Mouse (Mus musculus) kidney, embryonic 16.5 days (tissue): Measurements from ENCODE around the gene Hyal3. TPM values are rescaled to one million over a fixed set of nuclear protein-coding genes. Genes with fewer than 3 reads are reported as not detected.

Source experiments
- ATAC-seq: fragments of 200-750 bp; cut with Nextera tagmentation; 2 replicates; pipeline ENCODE4 v1.8.0; 2017; ENCODE audit warnings: moderate TSS enrichment; ENCODE audit not compliant: low FRiP score, low TSS enrichment
- H3K27ac ChIP-seq: fragments of 300-500 bp; sonication (generic); 2 replicates; pipeline ENCODE4 v1.5.1; 2014; ENCODE audit warnings: low read length
- H3K27me3 ChIP-seq: fragments of 300-500 bp; sonication (generic); 2 replicates; pipeline ENCODE4 v1.6.1; 2014; ENCODE audit warnings: low read length, control low read depth, mixed read lengths; ENCODE audit not compliant: insufficient read depth
- H3K36me3 ChIP-seq: fragments of 300-500 bp; sonication (generic); 2 replicates; pipeline ENCODE4 v1.6.1; 2014; ENCODE audit warnings: low read length, control low read depth, mixed read lengths; ENCODE audit not compliant: insufficient read depth
- H3K4me1 ChIP-seq: fragments of 300-500 bp; sonication (generic); 2 replicates; pipeline ENCODE4 v1.6.1; 2014; ENCODE audit warnings: low read length, control low read depth, mixed read lengths; ENCODE audit not compliant: insufficient read depth
- H3K4me2 ChIP-seq: fragments of 300-500 bp; sonication (generic); replicated peaks from 2 replicates; pipeline ENCODE4 v1.6.1; 2014; ENCODE audit warnings: low read depth, low read length
- H3K4me3 ChIP-seq: fragments of 300-500 bp; sonication (generic); 2 replicates; pipeline ENCODE4 v1.5.1; 2014; ENCODE audit warnings: mild to moderate bottlenecking, low read length
- H3K9ac ChIP-seq: fragments of 300-500 bp; sonication (generic); replicated peaks from 2 replicates; pipeline ENCODE4 v1.6.1; 2014; ENCODE audit warnings: low read length
- H3K9me3 ChIP-seq: fragments of 300-500 bp; sonication (generic); 2 replicates; pipeline ENCODE4 v1.6.1; 2016; ENCODE audit warnings: low read length, control low read depth
- WGBS: fragments of 180-500 bp; shearing (Covaris S2); extraction: QIAGEN DNeasy Blood & Tissue Kit; methylation state at CpG from one replicate; pipeline ENCODE4 v1.1.7; 2014; 5-methylcytosine and 5-hydroxymethylcytosine counted together
- polyA plus RNA-seq: library from polyadenylated mRNA; unstranded; fragments of >200 nt; fragmentation: Nextera tagmentation; extraction: Ambion mirVana; gene quantifications from 2 replicates; pipeline ENCODE4 v1.2.1, GENCODE M21; 2015

Hyal3 gene
- polyA plus RNA-seq, 1 experiment from 2014 or later, result 1.3 TPM

GRCm38 (mm10) chr9:107611456-107612190 is 31.0 kb downstream of the Hyal3 start:
- Histone ChIP-seq H3K27ac (peak overlapping the region; percentile 95), H3K4me1 (peaks cover 50% of the 10 kb centered on the region), H3K27me3 (no peaks in the 10 kb centered on the region), H3K36me3 (peaks cover 28% of the 10 kb centered on the region), H3K9me3 (no peaks in the 10 kb centered on the region), H3K4me3 (peak overlapping the region; percentile 46; the same call in 1 of the 2 replicates), H3K9ac (peak overlapping the region; percentile 77), H3K4me2 (peak overlapping the region; percentile 86)
- ATAC-seq, result no peak; the same call in 1 of the 2 replicates
- WGBS, result 79% methylated on average over 6 of the region's 6 CpGs

- Histone ChIP-seq H3K4me3 (peak overlapping the region; percentile 46), H3K9ac (peak overlapping the region; percentile 77), H3K27ac (peak overlapping the region; percentile 95), H3K9me3 (no peaks in the 10 kb centered on the region), H3K4me2 (peak overlapping the region; percentile 86), H3K4me1 (peaks cover 42% of the 10 kb centered on the region), H3K27me3 (no peaks in the 10 kb centered on the region), H3K36me3 (peaks cover 33% of the 10 kb centered on the region)
- ATAC-seq, result peak; percentile 94
- 5% methylated on average over 38 of the region's 48 CpGs for WGBS
Observed at GRCm38 (mm10) chr9:107612191-107612944, 31.8 kb downstream of the Hyal3 start.

DNA sequence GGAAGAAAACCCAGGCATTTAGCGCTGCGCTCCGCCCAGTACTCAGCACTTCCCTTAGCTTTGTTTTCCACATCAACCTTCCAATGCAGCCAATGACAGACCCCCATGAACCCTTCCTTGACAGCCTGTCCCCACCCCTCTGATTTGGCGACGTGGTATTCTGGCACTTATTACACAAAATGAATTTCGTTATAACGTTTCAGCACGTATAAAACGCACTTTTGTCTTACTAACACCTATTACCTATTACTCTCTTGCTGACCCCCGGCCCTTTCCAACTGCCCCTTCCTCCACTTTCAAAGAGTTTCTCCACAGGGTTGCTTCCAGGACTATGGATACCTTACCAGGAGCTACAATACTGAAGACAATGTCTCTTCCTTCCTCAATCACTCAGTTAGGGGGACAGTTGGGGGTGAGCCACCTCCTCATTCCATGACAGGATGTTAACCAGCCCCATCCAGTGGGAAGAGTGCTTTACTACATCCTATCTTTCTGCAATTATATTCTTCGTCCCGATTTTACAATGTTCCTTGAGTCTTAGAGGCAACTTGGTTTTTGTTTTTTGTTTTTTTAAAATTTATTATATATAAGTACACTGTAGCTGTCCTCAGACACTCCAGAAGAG is 32.4 kb downstream of the Hyal3 start:
- Histone ChIP-seq H3K4me3 (peak overlapping the region; percentile 46), H3K27ac (peak overlapping the region; percentile 95), H3K9me3 (no peaks in the 10 kb centered on the region), H3K36me3 (peaks cover 39% of the 10 kb centered on the region), H3K4me2 (peak overlapping the region; percentile 86), H3K27me3 (no peaks in the 10 kb centered on the region), H3K4me1 (peaks cover 35% of the 10 kb centered on the region), H3K9ac (peak overlapping the region; percentile 77; the same call in 1 of the 2 replicates)
- peak; percentile 35; the same call in 1 of the 2 replicates for ATAC-seq
- 13% methylated on average over 12 of the region's 12 CpGs for WGBS

DNA sequence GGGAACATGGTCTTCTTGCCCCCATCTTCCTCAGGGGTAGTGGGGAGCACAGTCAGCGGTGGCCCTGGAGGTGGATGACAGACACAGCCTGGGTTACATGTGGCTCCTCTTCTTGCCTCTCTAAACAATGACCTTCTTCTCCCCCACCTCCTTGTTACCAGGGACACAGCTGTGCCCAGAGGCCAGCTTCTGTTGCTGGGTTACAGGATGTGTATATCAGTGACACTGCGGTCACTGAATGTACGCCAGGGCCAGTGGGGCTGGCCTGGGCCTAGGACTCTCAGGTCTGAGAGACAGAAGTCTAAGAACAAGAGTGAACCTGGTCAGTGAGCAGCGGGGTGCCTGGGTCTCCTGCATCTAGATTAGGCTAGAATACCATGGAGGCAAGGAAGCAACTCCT is 34.4 kb downstream of the Hyal3 start:
- 69% methylated on average over 4 of the region's 4 CpGs for WGBS
- ATAC-seq, result no peak
- peaks cover 57% of the 10 kb centered on the region for H3K36me3 ChIP-seq

GRCm38 (mm10) chr9:107617461-107617860 is 36.8 kb downstream of the Hyal3 start:
- Histone ChIP-seq H3K9me3 (no peaks in the 10 kb centered on the region), H3K9ac (no peak overlapping the region), H3K27ac (no peak overlapping the region), H3K36me3 (peaks cover 64% of the 10 kb centered on the region), H3K4me2 (no peak overlapping the region), H3K4me3 (no peak overlapping the region), H3K27me3 (no peaks in the 10 kb centered on the region), H3K4me1 (peaks cover 29% of the 10 kb centered on the region)
- no peak for ATAC-seq
- 84% methylated on average over 2 of the region's 2 CpGs for WGBS

More for the DNA sequence above, 34.4 kb downstream of the Hyal3 start:
- no peaks in the 10 kb centered on the region for H3K27me3 ChIP-seq
- no peak overlapping the region for H3K9ac ChIP-seq
- H3K4me1 ChIP-seq, result peaks cover 37% of the 10 kb centered on the region
- no peak overlapping the region for H3K4me2 ChIP-seq
- H3K27ac ChIP-seq, result no peak overlapping the region
- no peaks in the 10 kb centered on the region for H3K9me3 ChIP-seq
- no peak overlapping the region for H3K4me3 ChIP-seq

DNA sequence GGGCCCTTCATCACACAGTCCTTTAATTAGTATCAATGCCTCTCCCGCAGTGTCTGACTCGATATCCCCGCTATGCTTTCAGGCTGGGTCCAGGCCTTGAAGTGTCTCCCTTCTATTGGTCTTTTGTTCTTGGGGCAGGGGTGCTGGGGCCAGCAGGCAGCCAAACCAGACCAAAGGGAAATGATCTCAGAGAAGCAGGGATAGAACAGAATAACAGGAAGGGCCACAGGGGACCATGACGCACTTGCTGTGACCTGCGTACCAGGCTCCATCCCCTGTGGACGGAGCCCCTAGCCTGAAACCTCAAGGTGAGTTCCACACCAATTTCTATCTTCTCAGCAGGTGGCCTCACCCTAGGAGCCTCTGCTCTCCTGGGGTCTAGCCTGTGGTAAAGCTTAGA is 37.5 kb downstream of the Hyal3 start:
- ATAC-seq, result no peak
- Histone ChIP-seq H3K4me2 (no peak overlapping the region), H3K9me3 (no peaks in the 10 kb centered on the region), H3K27me3 (no peaks in the 10 kb centered on the region), H3K36me3 (peaks cover 66% of the 10 kb centered on the region), H3K9ac (no peak overlapping the region; the same call in 1 of the 2 replicates), H3K4me1 (peaks cover 25% of the 10 kb centered on the region), H3K27ac (peak overlapping the region; percentile 71), H3K4me3 (no peak overlapping the region)
- WGBS, result 86% methylated on average over 6 of the region's 6 CpGs

DNA sequence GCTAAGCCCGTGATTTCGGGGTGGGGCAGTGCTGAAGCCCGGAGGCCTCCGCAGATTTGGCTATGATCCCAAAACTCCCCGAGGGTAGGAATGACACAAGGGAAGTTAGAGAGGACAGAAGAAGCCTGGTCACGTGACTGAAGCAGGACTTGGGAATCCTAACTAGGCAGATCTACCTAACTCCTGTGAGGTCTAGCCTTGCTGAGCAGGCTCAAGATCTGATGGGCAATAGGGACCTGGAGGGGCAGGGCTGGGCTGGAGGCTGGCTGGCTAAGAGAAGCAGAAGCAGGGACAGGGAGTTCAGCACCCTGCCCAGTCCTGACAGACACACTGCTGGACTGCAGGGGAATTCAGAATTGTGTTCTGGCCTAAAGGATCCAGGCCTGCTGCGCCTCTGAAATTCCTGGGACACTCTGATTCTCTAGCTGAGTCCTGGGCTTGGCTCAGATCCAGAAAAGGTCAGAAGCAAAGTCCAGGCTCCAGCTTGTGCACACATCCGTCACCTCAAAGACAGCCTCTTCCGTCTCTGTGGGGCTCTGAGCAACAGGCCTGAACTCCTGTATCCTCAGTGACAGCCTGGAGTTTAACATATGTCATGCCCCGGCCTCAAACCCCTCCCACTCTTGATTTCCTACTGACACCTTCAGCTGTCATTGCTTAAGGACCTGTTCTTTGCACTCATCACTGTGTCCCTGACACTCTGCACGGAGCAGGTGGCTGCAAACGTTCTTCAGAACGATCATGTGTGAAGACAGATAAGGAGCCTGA is 38.3 kb downstream of the Hyal3 start:
- no peaks in the 10 kb centered on the region for H3K27me3 ChIP-seq
- no peak overlapping the region for H3K4me3 ChIP-seq
- ATAC-seq, result peak; percentile 78
- 49% methylated on average over 13 of the region's 13 CpGs for whole genome bisulfite sequencing
- H3K9ac ChIP-seq, result no peak overlapping the region
- peaks cover 65% of the 10 kb centered on the region for H3K36me3 ChIP-seq
- H3K4me2 ChIP-seq, result no peak overlapping the region
- no peaks in the 10 kb centered on the region for H3K9me3 ChIP-seq
- H3K27ac ChIP-seq, result peak overlapping the region; percentile 71
- H3K4me1 ChIP-seq, result peaks cover 23% of the 10 kb centered on the region

GRCm38 (mm10) chr9:107619546-107619879 is 38.9 kb downstream of the Hyal3 start:
- no peak overlapping the region for H3K4me3 ChIP-seq
- H3K36me3 ChIP-seq, result peaks cover 61% of the 10 kb centered on the region
- peaks cover 29% of the 10 kb centered on the region for H3K4me1 ChIP-seq
- 66% methylated on average over 13 of the region's 13 CpGs for WGBS
- no peak overlapping the region for H3K4me2 ChIP-seq
- no peaks in the 10 kb centered on the region for H3K9me3 ChIP-seq
- H3K9ac ChIP-seq, result no peak overlapping the region
- H3K27ac ChIP-seq, result peak overlapping the region; percentile 71
- no peaks in the 10 kb centered on the region for H3K27me3 ChIP-seq
- peak; percentile 7; the same call in 1 of the 2 replicates for ATAC-seq

DNA sequence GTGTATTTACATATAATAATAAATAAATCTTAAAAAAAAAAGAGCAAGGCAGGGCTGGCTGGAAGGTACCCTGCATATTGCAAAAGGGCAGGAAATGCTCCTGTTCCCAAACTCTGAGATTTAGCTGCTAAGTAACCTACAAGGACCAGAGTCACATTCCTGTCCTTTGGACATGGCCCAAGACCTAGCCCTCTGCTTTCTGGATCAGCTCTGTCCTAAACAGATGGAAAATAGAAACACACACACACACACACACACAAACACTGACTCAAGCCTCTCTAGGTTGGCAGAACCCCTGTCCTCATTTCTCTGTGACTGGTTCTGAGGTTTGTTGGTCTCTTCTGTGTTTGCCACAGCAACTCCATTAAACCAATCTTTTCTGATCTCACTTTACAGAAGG is 40.3 kb downstream of the Hyal3 start:
- Histone ChIP-seq H3K27ac (0 out of 2 replicates have a peak overlapping the region, but pooled peaks have one; percentile 21), H3K36me3 (peaks cover 47% of the 10 kb centered on the region)

More for the DNA sequence above, 40.3 kb downstream of the Hyal3 start:
- no peak overlapping the region for H3K4me3 ChIP-seq
- H3K27me3 ChIP-seq, result no peaks in the 10 kb centered on the region
- ATAC-seq, result no peak
- no peaks in the 10 kb centered on the region for H3K9me3 ChIP-seq
- peaks cover 36% of the 10 kb centered on the region for H3K4me1 ChIP-seq
- no peak overlapping the region for H3K9ac ChIP-seq
- no peak overlapping the region for H3K4me2 ChIP-seq
